Mouse (Mus musculus) liver, embryonic 14.5 days (tissue): ENCODE data around the gene Skp1a.

ENCODE experiments used
- CTCF ChIP-seq: IDR thresholded peaks from 2 replicates; pipeline ENCODE4 v1.5.1; 2016; ENCODE audit warnings: antibody characterized with exemption, low read depth, control low read depth
- EP300 ChIP-seq: IDR thresholded peaks from 2 replicates; pipeline ENCODE4 v1.6.1; 2016; ENCODE audit warnings: antibody characterized with exemption, low read depth

GRCm38 (mm10) chr11:52278164-52278563 is 46.4 kb downstream of the Skp1a start:
- TF ChIP-seq EP300 (no peak), CTCF (no peak)
